Comparison of ENCODE assay signal across 28 mouse cellular contexts in the genomic region with DNA sequence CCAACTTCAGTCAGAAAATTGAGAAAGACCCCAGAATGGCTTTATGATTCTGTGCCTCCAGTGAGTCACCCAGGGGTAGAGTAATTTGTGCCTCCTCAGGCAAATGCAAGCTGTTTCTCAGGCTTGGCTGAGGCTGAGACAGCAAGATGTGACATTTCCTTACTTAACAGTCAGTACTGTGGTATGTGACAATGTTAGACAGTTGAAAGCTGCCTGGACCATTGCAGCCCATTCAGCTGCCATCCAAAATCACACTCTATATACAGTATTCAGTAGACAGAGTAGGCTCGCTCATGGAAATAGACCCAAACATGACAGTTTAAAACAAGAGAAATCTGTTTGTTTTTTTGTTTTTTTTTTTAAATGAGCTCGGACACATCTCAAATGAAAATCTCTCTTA.
"Had no signal": no experiment of that assay in that cellular context is flagged by ENCODE, and none has a peak within 500 bp of the region (broad histone marks: within the 10 kb centered on the region; RNA-seq: fewer than 3 reads in every experiment).

No protein-coding gene starts in this region.

- H3K27me3 ChIP-seq: embryonic facial prominence, embryonic 12.5 days; embryonic facial prominence, embryonic 13.5 days; embryonic facial prominence, embryonic 15.5 days had no signal

- H3K4me3 ChIP-seq: embryonic facial prominence, embryonic 10.5 days; embryonic facial prominence, embryonic 12.5 days; embryonic facial prominence, embryonic 13.5 days; embryonic facial prominence, embryonic 15.5 days; erythroblast, embryonic 14.5 days; forebrain, embryonic 10.5 days; forebrain, embryonic 12.5 days; forebrain, embryonic 13.5 days; forebrain, embryonic 15.5 days; gastrocnemius, adult 2 months; heart, adult 2 months; heart, embryonic 10.5 days had no signal

- H3K9ac ChIP-seq: embryonic facial prominence, embryonic 12.5 days; embryonic facial prominence, embryonic 13.5 days; embryonic facial prominence, embryonic 15.5 days; forebrain, embryonic 12.5 days; forebrain, embryonic 13.5 days; forebrain, embryonic 15.5 days had no signal

- H3K9me3 ChIP-seq: embryonic facial prominence, embryonic 10.5 days; embryonic facial prominence, embryonic 12.5 days; embryonic facial prominence, embryonic 13.5 days; embryonic facial prominence, embryonic 15.5 days; forebrain, embryonic 10.5 days; forebrain, embryonic 12.5 days; forebrain, embryonic 13.5 days; forebrain, embryonic 15.5 days; heart, embryonic 10.5 days had no signal

- H3K36me3 ChIP-seq: embryonic facial prominence, embryonic 10.5 days; embryonic facial prominence, embryonic 12.5 days; embryonic facial prominence, embryonic 13.5 days; embryonic facial prominence, embryonic 15.5 days; forebrain, embryonic 10.5 days; forebrain, embryonic 12.5 days; forebrain, embryonic 15.5 days; heart, embryonic 10.5 days had no signal

- H3K4me1 ChIP-seq: embryonic facial prominence, embryonic 10.5 days; embryonic facial prominence, embryonic 12.5 days; embryonic facial prominence, embryonic 13.5 days; embryonic facial prominence, embryonic 15.5 days; forebrain, embryonic 10.5 days; forebrain, embryonic 12.5 days; forebrain, embryonic 13.5 days; forebrain, embryonic 15.5 days; heart, embryonic 10.5 days had no signal

- H3K4me2 ChIP-seq: embryonic facial prominence, embryonic 12.5 days; embryonic facial prominence, embryonic 13.5 days; embryonic facial prominence, embryonic 15.5 days; forebrain, embryonic 12.5 days; forebrain, embryonic 13.5 days; forebrain, embryonic 15.5 days had no signal

- DNase-seq: cerebellum, adult 2 months; cerebellum, adult 8-10 months; cerebellum, adult 9-10 months; cerebellum, adult 9-11 months; cerebellum, postnatal 10 days; cerebellum, postnatal 14 days; cerebellum, postnatal 25 days; cerebellum, postnatal 36 days; embryo, embryonic 11 days; gastrocnemius, adult 2 months; gastrocnemius, postnatal 10 days; gastrocnemius, postnatal 14 days; gastrocnemius, postnatal 25 days; gastrocnemius, postnatal 36 days; heart, adult 11 months; heart, adult 18-20 months; heart, adult 2 months had no signal

- H3K27ac ChIP-seq: embryonic facial prominence, embryonic 10.5 days; embryonic facial prominence, embryonic 12.5 days; embryonic facial prominence, embryonic 13.5 days; embryonic facial prominence, embryonic 15.5 days; forebrain, embryonic 10.5 days; forebrain, embryonic 12.5 days; forebrain, embryonic 13.5 days; forebrain, embryonic 15.5 days; gastrocnemius, adult 2 months; heart, adult 2 months; heart, embryonic 10.5 days had no signal

- ATAC-seq: forebrain, embryonic 13.5 days; forebrain, embryonic 15.5 days; forebrain, embryonic 16.5 days had no signal
